Mouse (Mus musculus) spleen, postnatal 36 days (tissue): Measurements from ENCODE around the gene Col20a1.

ENCODE experiments used
- DNase-seq, 2 experiments: peaks; one replicate each; pipeline ENCODE4 v3.0.0; 2022; ENCODE audit warnings: low spot score in 2 of 2, mixed read lengths in 1 of 2

Col20a1 gene

DNA sequence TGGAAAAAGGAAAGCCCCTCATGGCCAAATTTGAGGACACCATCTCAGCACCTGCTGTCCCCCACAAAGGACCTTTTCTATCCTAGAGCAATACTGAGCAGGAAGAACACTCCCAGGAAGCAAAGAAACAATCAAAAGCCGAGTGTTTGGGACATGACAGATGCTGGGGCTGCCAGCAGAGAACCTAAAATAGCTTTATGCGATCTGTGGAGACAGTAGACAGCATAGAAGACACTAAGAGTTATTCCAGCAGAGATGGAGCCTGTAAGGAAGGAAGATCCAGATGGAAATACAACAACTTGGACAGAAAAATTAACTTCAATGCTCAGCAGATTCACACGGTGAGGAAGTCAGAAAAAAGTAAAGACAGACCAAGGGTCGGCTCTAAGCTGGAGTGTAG lies 79.5 kb downstream of the Col20a1 start:
- DNase-seq = no peak
